Mouse (Mus musculus): ENCODE data around the gene Boc.
"Not testable (repeated sequence)": the region's sequence is repeated elsewhere in the genome, so short reads cannot be mapped to it uniquely, and the experiment has no call there.

The Boc gene

GRCm38 (mm10) chr16:44484831-44485230 lies 73.9 kb downstream of the Boc start:
- DNase-seq = no peak

GRCm38 (mm10) chr16:44484079-44484478 lies 74.6 kb downstream of the Boc start:
- peak; percentile 79 for DNase-seq

- no peak for DNase-seq
These were observed 76.8 kb downstream of the Boc start for GRCm38 (mm10) chr16:44481599-44482593.

GRCm38 (mm10) chr16:44480616-44481015 lies 78.1 kb downstream of the Boc start:
- DNase-seq = no peak

- no peak for DNase-seq
These were observed 78.8 kb downstream of the Boc start for GRCm38 (mm10) chr16:44479852-44480251.

- no peak for DNase-seq
These were observed 79.9 kb downstream of the Boc start for GRCm38 (mm10) chr16:44478767-44479166.

- no peak for DNase-seq
These were observed 82.9 kb downstream of the Boc start for GRCm38 (mm10) chr16:44475682-44476375.

GRCm38 (mm10) chr16:44475281-44475680 lies 83.4 kb downstream of the Boc start:
- DNase-seq = no peak

- no peak for DNase-seq
These were observed 97.8 kb downstream of the Boc start for GRCm38 (mm10) chr16:44460922-44461321.

- no peak for DNase-seq
These were observed 99.9 kb downstream of the Boc start for GRCm38 (mm10) chr16:44458826-44459225.

- no peak for DNase-seq
These were observed 100.8 kb downstream of the Boc start for GRCm38 (mm10) chr16:44457858-44458257.

GRCm38 (mm10) chr16:44441913-44442312 lies 116.8 kb downstream of the Boc start:
- DNase-seq = not testable (repeated sequence)

- no peak for DNase-seq
These were observed 123.2 kb downstream of the Boc start for GRCm38 (mm10) chr16:44435481-44435880.

Data from right cerebral cortex, postnatal 25 days (tissue).